Mouse (Mus musculus) cerebellum, postnatal 36 days (tissue): ENCODE data around the gene Ube2j2.

Experiments used
- DNase-seq, 2 experiments: peaks; one replicate each; pipeline ENCODE4 v3.0.0; 2021 to 2022; ENCODE audit warnings: mixed read lengths in 2 of 2

Ube2j2 gene

GRCm38 (mm10) chr4:155964396-155964795 lies 20.8 kb downstream of the Ube2j2 start:
- no peak for DNase-seq

- DNase-seq = no peak
These were observed 25.5 kb downstream of the Ube2j2 start for GRCm38 (mm10) chr4:155969043-155969653.

- no peak for DNase-seq
These were observed 26.7 kb downstream of the Ube2j2 start for GRCm38 (mm10) chr4:155970286-155970685.

GRCm38 (mm10) chr4:155972651-155973050 lies 29.0 kb downstream of the Ube2j2 start:
- DNase-seq = no peak

- no peak for DNase-seq
These were observed 29.6 kb downstream of the Ube2j2 start for GRCm38 (mm10) chr4:155973239-155973638.

GRCm38 (mm10) chr4:155981436-155982082 lies 37.9 kb downstream of the Ube2j2 start:
- DNase-seq = no peak

GRCm38 (mm10) chr4:155983788-155984187 lies 40.2 kb downstream of the Ube2j2 start:
- no peak for DNase-seq

- DNase-seq = no peak
These were observed 47.7 kb downstream of the Ube2j2 start for GRCm38 (mm10) chr4:155991211-155991907.

- DNase-seq = no peak
These were observed 48.2 kb downstream of the Ube2j2 start for GRCm38 (mm10) chr4:155991908-155992230.

- peak; percentile 84 to 87 for DNase-seq
These were observed 48.7 kb downstream of the Ube2j2 start, which contains the start of the genes B3galt6 and Sdf4 for GRCm38 (mm10) chr4:155992241-155992905. Gene B3galt6, minus strand, starts transcription at chr4:155992649. Gene Sdf4, plus strand, starts transcription at chr4:155992872.

GRCm38 (mm10) chr4:155992906-155993547 lies 49.4 kb downstream of the Ube2j2 start:
- peak; percentile 94 to 99 for DNase-seq

GRCm38 (mm10) chr4:155993606-155994005 lies 50.0 kb downstream of the Ube2j2 start:
- no peak for DNase-seq

GRCm38 (mm10) chr4:156004109-156004508 lies 60.5 kb downstream of the Ube2j2 start:
- no peak for DNase-seq

GRCm38 (mm10) chr4:156008369-156008768 lies 64.7 kb downstream of the Ube2j2 start:
- DNase-seq = no peak
